Mouse (Mus musculus): ENCODE data around the gene Myh14.
A peak's percentile ranks its signal among the peaks of the same experiment; 100 is the strongest.
"Not testable (repeated sequence)": the region's sequence is repeated elsewhere in the genome, so short reads cannot be mapped to it uniquely, and the experiment has no call there.

Gene Myh14

DNA sequence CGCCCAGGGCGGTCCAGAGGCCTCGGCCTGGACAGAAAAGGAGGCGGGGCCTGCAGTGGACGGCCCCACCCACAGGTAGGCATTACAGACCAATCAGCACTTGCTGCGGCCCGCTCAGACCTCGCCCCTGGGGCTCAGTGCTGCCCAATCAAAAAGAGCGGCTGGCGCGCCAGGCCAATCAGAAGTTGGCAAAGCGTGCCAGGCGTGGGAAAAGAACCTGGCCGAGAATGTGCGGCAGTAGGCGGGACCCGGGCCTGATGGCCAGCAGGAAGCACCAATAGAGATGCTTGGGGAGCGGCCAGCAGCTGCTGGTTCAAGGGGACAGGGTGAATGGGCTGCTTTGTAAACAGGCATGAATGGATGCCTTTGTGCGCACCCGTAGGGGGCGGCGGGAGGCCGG, at the start of gene Myh14:
Myh14 (minus strand) TSS at position 41 of the 400 bp plus-strand sequence.
- peak; percentile 94 to 95 for DNase-seq

DNA sequence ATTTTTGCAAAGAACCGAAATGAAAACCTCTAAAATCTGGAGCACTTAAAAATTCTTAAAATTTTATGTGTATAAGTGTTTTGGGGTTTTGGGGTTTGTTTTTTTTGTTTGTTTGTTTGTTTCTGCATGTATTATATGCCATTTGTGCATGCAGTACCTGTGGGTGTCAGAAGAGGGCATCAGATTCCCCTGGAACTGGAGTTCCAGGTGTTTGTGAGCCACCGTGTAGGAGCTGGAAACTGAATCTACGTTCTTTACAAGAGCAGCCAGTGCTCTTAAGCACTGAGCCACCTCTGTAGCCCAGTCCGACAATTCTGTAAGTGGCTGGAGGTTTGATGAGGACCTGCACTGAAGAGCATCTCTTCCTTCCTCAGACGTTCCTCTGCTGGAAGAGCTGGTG, 39.2 kb upstream of the Myh14 start:
- DNase-seq = no peak

DNA sequence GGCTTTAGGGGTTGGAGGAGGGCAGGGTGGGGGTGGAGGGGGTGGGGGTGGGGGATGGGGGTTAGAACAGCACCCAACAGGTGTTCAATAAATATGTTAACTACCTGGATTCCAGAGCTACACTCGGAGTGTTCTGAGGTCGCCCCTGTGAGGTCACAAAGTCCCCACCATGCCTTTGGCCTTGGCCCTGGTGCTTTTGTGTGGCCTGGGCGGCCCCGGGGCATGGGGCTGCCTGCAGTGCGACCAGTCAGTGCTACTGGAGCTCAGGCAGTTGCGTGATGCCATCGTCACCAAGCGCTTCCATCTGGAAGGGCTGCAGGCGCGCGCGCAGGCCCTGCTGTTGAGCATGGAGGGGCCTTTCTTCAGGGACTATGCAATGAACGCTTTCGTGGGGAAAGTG, 37.9 kb upstream of the Myh14 start, which contains the start of gene Izumo2:
Izumo2 (plus strand) TSS at position 169 of the 400 bp plus-strand sequence.
- DNase-seq = no peak

DNA sequence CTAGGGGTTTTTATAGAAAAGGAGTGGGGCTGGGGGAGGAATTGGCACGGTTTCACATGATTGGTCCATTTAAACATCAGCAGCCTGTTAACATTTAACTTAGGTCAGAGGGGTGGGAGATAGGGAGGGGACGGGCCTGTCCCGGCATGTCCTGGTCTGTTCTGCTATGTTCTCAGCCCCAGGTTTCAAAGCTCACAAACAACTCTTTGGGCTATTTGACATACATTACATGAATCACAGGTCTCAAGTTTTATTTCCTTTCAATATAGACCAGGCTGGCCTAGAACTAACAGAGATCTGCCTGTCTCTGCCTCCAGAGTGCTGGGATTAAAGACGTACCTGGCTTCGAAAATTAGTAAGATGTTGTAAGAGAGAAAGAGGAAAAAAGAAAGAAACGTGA, 37.5 kb upstream of the Myh14 start:
- not testable (repeated sequence) for DNase-seq

DNA sequence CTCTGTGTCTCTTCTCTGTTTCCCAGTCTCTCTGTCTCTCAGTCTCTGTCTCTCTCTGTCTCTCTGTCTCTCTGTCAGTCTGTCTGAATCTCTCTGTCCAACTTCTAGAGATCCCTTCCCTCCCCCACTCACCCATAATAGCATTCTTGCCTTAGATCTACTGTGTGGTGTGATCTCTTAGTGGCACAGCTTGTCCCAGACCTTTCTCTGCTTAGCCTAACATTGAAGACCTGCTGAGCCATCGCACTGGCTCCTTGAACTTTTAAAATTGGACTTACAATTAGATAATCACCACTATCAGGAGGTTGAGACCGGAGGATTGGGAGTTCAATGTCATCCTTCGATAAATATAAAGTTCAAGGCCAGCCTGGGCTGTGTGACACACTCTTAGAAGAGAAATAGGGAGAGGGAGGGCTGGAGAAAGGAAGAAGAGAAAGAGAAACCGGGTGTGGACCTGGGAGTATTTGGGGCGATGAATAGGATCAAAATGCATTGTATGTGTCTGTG, 36.6 kb upstream of the Myh14 start:
- DNase-seq = no peak

DNA sequence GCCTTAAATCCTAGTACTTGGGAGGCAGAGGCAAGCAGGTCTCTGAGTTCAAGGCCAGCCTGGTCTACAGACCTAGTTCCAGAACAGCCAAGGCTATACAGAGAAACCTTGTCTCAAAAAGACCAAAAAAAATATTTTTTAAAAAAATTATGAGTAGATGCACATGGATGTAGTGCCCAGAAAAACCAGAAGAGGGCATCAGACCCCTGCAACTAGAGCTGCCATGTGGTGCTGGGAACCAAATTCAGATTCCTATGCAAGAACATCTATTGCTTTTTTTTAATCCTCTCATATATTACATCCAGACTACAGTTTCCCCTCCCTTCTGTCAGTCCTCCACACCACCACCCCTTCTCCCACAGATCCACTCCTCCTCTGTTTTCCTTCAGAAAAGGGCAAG, 35.7 kb upstream of the Myh14 start:
- DNase-seq = no peak

DNA sequence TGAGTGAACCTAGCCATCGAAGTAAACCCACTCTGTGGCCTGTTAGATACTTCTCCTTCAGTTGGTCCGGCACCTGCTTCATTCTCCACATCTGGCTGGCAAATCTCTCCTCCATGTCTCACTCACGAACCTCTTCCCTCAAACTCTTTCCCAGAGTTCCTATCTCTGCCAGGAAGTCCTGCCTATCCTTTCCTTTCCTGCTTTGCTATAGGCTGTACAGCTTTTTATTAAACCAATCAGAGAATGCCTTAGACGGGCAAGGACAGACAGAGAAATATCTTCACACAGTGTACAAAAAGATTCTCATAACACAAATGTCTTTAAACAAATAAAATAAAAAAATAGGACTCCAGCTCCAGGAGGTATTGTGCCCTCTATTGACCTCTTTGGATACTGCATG, 34.4 kb upstream of the Myh14 start:
- DNase-seq = no peak

DNA sequence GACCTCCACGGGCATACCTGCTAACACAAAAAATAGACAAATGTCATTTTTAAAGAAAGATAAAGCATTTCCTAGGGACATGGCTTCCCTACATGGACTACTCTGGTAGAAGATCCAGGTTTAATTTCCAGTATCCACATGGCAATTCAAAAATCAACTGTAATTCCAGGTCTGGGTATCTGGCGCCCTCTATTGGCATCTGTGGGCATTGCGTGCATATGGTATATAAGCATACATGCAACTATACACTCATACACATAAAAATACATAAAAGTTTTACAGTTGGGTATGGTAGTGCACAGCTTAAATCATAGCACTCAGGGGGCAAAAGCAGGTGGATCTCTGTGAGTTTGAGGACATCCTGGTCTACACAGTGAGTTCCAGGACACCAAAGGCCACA, 33.7 kb upstream of the Myh14 start:
- peak; percentile 34 to 75 for DNase-seq

DNA sequence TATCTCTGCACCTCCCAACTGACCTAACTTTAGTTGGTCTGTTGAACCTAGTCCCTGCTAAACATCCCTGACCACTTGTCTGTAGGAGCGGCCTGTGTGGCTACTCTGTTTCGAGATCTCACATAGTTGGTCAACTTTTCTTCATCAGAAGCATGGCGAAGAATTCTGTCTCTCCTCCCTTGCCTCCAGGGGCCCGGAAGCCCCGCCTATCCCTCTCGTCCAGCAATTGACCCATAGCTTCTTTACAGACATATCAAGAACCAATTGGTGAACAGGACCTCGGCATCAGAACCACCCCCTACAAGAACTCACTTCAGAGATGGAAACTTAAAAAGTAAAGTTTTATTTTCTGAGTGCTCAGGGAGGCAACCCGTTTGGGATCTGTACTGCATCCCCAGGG, 32.3 kb upstream of the Myh14 start:
- DNase-seq = no peak

DNA sequence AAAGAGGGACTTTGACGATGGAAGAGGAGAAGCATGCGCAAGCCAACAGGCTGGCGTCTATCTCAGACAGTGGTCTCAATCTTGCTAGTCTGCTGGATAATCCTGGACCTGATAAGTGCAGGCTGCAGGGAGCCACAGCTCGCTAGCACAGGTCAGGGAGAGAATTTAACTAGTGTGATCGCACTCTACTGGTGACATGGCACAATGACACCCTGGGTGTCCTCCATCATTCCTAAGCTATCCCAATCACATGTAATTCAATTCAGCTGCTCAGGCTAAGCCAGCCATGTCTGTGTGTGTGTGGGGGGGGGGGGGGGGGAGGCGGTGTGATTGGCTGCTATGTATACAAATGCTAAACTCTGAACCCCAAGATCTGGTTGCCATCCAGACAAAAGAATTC, 31.3 kb upstream of the Myh14 start:
- DNase-seq = peak; percentile 26 to 61

DNA sequence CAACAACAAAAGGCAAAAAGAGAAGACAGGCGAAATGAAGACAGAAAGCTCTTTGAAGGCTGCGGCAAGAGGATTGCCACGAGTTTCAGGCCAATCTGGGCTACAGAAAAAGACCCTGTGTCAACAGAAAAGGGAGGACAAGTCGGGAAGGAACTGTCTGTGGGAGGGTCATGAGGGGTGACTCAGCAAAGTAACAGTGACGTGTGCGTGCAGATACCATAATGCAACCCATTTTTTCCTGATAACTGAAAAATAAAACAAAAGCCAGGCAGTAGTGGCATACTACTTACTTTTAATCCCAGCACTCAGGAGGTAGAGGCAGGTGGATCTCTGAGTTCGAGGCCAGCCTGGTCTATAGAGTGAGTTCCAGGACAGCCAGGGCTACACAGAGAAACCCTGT, 27.3 kb upstream of the Myh14 start:
- no peak for DNase-seq

DNA sequence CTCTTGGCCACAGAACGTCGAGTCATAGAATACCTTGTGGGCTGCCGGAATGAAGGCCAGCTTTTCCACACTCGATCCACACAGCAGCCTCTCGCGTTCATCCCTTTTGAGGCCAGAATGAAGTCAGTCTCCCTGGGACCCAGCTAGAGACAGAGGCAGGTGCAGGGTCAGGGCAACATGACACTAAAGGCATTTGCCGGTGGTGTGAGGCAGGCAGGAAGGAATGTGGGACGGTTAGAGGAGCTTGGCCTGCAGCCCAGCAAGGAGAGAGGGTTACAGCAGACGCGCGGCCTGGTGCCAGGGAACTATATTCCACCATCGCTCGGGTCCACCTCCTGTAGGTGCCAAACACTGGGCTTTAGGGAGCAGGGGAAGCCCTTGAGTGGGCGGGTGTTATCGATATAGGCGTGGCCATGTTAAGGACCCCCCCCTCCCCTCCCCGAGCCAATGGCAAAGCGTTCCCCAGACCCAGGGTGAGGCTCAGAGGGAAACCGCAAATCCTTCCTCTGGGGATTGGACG, 26.6 kb upstream of the Myh14 start:
- DNase-seq = peak; percentile 84 to 86

DNA sequence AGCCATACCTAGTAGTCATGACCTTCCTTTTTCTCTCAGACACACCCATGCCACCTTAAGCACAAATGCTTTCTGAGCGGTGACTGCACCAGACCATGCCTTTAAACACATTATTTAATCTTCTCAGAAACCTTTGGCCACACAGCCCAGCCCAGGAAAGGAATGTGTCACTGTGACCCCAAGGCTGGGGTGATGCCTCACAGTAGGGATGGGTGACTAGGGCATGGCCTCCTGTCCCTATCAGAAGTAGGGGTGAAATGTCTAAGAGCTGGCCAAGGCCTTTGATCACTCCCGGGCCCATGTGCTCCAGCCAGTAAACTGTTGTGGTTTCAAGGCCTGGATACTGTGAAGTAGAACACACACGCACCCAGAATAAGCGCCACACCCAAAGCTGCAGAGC, 24.6 kb upstream of the Myh14 start:
- DNase-seq = no peak

DNA sequence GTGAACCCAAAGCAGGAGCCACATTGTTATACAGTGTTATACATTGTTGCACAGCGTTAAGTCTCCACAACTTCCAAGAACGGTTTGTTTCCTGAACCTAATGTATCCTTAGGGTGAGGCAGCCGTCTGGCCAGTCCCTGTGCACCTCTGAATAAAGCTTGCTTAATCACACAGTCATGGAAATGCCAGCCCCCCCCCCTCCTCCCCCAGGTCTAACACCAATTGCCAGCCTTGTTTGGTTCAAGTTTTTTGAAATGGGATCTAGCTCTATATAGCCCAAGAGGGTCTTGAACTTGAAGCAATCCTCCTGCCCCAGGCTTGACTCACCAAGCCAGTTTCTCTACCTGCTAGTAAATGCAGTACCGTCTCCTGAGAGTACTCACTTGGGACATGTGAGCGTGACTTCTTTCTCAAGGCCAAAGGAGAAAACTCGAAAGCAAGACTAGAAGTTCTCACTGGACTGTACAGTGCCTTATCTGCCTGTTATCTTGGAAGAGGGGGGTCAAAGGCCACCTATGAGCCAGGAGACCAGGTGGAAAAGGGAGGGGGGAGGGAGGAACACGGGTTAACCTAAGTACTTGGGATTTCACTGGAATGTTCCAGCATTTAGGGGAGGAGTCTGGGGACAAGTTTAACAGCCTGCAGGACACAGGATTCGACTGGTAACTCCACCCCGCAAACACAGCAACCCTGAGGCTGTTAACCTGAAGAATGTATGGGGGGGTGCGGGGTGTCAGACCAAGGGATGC, 23.0 kb upstream of the Myh14 start:
- DNase-seq = peak in 1 of 2 experiments; percentile 24

DNA sequence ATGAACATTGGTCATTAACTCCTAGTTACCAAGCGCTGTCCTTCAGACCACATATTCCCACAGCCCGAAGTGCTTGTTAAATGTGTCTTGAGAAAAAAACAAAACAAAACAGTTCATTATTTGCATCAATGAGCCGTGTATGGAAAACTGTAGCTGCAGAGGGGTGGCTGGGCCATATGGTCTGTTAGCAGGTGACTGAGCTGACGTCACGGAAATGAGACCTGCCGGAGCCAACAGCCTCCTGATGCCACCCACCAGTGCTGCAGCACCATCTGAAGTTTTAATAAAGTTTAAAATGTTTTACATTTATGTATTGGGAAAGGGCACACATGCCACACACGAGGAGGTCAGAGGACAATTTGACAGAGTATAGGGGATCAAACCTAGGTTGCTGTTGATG, 18.7 kb upstream of the Myh14 start:
- DNase-seq = no peak

DNA sequence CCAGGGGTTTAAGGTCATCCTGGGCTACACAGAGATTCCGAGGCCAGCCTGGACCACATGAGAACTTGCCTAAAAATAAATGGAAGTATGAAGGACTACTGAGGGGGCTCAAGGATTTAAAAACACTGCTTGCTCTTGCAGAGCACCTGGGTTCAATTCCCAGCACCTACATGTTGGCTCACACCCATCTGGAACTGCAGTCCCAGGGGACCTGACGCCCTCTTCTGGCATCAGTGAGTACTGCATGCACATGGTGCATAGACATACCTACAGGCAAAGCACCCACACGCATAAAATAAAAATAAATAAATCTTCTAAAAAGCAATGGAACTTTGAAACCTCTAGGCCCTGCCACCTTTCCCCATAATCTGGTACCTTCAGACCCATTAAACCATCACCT, 18.2 kb upstream of the Myh14 start:
- no peak for DNase-seq

DNA sequence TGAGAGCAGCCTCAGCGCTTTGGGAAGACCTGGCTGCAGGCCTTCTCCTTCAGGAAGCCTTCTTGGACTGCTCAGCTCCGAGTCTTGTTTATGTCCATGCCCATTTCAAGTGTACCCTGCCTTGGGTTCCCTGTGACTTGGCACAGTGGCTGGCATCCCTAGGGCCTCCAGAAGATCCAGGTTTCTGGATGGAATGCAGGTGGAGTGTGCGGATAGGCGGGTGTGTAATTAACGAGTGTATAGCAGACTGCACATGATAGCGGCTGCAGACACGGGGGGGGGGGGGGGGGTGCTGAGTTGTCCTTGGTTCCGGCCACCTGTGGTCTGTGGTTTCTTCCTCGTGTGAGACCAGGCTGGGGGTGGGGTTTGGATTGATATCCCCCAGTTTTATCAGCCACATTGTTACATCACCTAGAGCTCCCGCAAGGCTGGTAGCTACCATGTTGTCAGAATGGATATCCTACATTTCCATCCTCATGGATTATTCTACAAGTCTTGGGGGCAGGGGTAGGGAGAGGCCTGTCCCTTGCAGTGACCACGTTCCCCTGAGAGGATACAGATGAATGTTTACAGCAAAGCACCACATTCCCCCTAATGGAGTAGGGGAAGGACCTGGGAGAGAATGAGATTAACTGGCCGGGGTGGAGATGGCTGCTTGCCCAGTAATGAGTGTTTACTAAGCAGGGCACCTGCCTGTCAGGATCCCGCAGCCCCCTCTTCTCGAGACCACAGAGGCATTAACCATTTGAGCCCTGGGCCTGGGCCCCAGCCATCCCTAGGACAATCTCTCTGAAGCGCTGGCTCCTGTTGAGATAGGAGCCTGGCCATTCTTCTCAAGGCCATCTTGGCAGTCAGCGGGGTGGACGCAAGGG, 15.1 kb upstream of the Myh14 start:
- no peak for DNase-seq

DNA sequence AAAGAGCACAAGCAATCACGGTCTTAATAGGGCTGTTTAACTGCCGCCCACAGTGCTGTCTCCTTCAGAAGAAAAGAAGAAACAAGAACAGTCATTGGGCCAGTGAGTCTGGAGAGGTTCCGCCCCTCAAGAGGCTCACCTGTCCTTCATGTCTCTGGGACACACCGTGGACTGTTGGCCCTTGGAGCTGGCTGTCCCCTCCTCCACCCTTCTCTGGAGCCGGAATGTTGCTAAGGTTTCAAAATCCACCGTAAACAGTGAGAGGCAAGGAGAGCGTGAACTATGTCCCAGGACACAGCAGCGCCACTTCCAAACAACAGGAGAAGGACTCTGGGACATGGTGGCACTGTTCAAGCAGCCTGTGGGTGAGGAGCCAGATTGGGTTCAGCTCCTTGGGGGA, 13.0 kb upstream of the Myh14 start:
- DNase-seq = peak; percentile 75 to 81

DNA sequence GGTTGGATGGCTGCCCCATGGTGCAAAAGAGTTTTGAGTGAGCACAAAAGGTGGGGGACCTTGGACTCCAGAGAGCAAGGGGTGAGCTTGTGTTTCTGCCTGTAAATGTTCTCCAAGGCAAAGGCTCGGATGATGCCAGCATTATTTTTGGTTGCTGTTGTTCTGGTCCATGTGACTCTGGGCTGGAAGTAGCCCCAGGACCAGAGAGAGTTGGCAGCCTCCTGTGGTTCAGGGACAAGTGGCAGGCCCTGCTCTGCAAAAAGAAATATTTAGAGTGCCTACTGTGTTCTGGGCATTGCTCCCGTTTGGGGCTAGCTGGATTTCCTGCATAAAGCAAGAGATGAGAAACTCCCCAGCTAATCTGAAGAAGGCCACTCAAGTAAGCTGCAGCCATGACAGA, 6.0 kb upstream of the Myh14 start:
- DNase-seq = peak; percentile 70 to 75

DNA sequence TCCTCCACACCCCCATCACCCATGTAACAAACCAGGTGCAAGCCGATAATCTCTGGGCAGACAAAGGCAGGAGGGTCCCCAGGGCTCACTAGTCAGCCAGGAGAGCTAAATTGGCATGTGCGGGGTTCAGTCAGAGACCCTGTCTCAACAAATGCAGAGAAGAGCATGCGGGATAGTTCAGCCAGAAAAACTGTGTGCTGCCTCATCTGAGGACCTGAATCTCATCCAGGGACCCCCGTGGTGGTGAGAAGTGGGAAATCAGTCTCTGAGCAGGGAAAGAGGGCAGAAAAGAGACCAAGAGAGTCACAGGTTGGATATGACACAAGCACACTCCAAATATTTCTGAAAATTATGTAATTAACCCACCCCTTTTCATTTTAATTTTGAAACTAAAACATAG, 5.5 kb upstream of the Myh14 start:
- DNase-seq = no peak

DNA sequence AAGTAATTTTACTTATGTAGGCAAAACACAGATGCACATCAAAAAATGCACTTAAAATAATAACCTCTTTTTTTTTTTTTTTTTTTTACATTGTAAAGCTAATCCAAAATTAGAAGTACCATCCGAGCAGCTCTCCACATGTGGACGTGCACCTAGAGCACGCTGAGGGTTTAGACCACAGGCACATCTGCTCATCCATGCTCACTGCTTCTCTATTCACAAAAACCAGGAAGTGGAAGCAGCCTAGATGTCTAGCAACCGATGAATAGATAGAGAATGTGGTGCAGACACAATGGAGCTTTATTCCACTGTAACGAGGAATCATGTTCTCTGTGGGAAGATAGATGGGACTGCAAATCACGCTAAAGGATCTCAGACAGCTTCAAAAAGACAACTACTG, 4.5 kb upstream of the Myh14 start:
- DNase-seq = no peak

DNA sequence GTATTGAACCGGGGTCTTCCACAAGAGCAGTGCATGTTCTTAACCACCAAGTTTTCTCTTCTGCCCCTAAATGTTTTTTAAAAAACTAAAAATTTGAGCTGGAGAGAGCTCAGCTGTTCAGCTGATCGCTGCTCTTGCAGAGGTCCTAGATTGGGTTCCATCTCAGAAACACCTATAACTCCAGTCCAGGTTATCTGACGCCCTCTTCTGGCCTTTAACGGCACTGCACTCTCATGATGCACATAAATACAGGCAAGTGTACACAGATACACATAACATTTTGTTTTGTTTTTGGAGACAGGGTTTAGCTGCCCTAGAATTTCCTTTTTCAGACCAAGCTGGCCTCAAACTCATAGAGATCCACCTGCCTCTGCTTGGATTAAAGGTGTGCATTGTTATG, 3.9 kb upstream of the Myh14 start:
- DNase-seq = no peak

DNA sequence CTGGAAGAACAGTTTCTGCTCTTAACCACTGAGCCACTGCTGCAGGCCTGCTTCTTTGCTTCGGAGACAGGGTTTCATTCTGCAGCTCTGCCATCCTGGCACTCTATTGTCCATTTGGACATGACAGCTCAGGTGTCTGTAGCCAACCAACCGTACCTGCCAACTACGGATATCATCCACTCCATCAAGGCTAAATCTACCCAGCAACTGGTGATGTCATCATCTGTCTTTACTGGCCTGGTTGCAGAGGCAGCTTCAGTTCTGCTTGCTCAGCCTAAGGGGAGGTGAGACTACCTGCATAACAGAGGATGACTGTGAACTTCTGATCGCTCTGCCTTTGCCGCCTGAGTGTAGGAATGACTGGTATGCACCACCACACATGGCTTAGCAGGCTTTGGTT, 1.6 kb upstream of the Myh14 start:
- peak; percentile 71 to 77 for DNase-seq

DNA sequence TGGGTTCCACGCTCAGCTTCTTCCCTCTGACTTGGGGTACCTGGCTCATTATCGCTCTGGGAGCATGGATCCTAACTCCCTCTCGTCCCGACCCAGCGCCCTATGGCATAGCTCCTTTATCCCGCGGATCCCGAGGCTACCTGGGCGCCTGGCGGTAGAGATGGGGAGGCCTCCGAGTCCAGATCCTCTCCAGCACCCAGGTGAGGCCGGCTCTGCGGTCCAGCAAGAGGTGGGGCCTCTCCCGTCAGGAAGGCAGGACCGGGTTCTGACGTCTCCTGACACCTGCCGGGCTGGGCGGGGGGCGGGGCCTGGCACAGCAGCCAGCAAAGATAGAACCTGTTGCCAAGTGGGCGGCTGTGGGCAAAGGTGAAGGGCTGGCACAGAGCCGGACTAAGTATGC, 1.5 kb downstream of the Myh14 start:
- DNase-seq = peak; percentile 76 to 86
